Mouse (Mus musculus) adrenal gland, adult (tissue): ENCODE data around the gene Dad1.

Experiments
- DNase-seq, 2 experiments: peaks; one replicate each; pipeline ENCODE4 v3.0.0; 2022 to 2023; ENCODE audit warnings: low spot score in 1 of 2; ENCODE audit not compliant: inconsistent age in 2 of 2

Gene Dad1

GRCm38 (mm10) chr14:54208741-54209140 lies 45.2 kb downstream of the Dad1 start:
- no peak for DNase-seq

DNA sequence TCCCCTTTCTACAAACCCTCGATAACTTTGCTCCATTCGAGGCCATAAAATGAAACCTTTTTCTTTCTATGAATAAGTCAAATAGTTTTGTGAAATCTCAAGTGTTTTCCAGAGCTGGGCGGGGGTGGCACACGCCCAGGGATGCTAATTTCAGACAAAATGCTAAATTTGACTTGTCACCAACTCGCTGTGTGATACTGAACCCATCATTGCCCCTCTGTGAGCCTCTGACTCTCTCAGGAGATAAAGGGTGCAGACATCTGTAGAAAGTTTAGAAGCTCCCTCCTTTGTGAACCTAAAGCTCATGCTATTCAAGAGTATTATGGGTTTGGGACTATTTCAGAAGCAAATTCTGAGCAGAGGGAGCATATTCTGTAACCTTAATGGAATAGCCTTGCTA lies 46.0 kb downstream of the Dad1 start:
- DNase-seq: no peak

DNA sequence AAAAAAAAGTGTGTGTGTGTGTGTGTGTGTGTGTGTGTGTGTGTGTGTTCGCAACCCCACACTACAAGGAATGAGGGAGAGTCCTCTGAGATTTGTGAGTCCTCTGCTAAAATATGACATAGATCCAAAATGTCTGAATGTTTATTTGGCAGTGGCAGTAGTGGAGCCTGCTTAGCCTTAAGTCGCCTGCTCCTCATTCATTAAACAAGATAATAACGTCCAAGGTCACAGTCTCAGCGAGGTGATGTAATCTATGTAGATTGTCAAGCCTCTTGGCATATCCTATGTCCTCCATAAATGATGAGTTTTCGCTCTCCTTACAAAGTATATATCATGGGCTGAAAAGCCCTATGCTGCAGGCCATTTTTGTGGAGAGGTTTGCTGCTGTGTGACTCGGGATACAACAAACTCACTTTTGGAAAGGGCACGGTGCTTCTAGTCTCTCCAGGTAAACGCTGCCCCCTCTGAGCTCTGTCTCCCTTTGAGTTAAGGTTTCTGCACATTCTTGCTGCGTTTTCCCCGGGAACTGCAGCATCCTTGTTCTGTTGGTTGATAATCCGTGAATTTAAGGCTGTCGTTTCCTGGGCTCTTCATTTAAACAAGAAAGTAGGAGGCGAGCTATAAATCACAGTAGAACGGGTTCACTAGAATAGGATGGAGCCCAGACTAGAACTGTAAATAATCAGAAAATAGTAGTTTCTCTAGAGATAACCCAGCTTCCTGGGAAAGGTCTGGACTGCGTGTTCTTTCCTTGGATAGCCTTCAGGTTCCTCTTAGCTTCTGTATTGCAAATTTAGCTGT lies 47.0 kb downstream of the Dad1 start:
- DNase-seq: peak in 1 of 2 experiments; percentile 51

GRCm38 (mm10) chr14:54206309-54206708 lies 47.6 kb downstream of the Dad1 start:
- DNase-seq: peak in 1 of 2 experiments; percentile 47

DNA sequence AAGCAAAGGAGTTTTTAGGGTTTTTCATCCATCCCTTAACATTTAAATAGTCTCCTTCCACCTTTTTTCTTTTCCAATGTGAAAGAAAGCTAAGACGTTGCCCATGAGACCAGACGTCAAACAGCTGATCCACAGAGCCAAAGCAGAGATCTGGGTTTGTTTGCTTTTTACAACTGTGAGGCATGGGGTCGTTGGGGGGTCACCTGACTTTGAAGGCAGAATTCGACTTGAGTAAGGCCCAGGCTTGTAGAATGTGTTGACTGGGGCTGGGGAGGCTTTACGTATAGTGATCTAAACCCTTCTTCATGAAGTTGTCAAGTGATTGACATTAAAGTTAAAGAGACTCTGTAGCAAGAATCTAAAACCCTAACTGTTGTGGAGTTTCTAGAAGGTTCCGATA lies 48.0 kb downstream of the Dad1 start:
- DNase-seq: no peak

DNA sequence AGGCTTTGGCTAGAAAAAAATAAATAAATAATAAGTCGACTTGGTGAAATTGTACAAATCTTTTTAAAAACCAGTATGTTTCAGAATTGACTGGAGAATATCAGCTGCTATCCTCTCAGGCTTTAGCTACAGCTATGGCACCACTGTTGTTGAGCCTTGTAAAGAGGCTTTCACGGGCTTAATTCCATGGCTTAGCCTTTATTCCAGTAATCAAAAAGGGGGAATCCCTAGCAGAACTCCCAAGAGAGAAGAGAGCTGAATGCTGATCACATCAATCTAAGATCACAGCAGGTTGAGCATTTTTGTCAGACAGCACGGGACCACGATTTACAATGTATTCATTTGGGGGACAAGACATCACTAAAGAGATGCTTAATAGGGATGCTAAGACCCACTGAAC lies 49.1 kb downstream of the Dad1 start:
- no peak for DNase-seq

DNA sequence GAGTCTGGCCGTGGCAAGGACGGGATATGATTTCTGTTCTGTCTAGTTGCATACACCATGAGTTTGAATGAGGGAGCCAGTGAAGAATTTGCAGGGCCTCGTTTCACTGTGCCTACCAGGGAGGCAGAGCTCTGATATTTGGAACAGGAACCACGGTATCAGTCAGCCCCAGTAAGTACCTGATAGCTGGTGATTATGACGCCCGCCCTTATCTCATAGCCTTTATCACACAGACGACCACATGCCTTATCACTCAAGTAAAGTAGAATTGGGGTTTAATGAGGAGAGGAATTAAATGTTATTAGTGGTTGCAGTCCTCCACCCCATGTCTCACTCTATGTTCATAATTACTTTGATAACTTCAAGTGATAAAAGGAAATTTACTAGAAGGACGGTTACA lies 49.6 kb downstream of the Dad1 start:
- no peak for DNase-seq

GRCm38 (mm10) chr14:54203776-54204175 lies 50.1 kb downstream of the Dad1 start:
- DNase-seq: no peak

GRCm38 (mm10) chr14:54203207-54203606 lies 50.7 kb downstream of the Dad1 start:
- DNase-seq: no peak

GRCm38 (mm10) chr14:54200363-54200762 lies 53.5 kb downstream of the Dad1 start:
- DNase-seq: no peak

DNA sequence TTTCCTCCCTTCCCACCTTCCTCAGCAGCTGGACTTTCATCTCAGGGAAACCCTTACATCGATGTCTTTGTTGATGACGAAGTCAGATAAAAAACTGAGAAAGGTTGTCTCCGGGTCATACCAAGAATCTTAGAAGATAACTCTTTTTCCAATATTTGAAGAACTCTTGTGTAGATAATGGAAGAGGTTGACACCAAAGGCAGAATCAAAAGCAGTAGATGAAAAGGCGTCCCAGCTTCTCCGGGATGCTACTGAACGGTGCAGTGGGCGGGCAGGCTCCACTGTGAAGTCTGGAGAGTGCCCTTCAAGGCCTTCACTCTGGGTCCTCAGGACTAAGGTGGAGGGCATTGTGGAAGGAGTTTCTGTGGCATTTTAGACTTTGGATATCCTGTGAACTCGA lies 54.2 kb downstream of the Dad1 start:
- no peak for DNase-seq

DNA sequence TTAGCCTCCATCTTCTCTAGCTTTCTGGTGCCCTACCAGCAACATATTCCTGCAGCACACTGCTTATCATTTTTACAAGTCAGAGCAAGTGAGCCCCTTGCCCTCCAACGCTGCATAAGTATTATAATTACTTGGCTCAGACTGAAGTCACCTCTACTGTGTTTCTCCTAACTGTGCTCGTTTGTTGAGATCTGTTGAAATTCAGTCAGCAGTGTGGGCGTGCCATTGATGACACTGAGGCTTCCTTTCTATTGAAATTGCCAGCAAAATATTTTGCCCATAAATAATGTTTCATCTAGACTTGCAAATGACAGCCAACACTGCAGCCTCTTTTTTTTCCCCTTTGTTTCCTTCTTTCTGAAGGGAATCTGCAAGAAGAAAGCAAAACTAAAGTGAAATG lies 56.2 kb downstream of the Dad1 start:
- DNase-seq: no peak

GRCm38 (mm10) chr14:54195838-54196423 lies 58.0 kb downstream of the Dad1 start:
- no peak for DNase-seq

DNA sequence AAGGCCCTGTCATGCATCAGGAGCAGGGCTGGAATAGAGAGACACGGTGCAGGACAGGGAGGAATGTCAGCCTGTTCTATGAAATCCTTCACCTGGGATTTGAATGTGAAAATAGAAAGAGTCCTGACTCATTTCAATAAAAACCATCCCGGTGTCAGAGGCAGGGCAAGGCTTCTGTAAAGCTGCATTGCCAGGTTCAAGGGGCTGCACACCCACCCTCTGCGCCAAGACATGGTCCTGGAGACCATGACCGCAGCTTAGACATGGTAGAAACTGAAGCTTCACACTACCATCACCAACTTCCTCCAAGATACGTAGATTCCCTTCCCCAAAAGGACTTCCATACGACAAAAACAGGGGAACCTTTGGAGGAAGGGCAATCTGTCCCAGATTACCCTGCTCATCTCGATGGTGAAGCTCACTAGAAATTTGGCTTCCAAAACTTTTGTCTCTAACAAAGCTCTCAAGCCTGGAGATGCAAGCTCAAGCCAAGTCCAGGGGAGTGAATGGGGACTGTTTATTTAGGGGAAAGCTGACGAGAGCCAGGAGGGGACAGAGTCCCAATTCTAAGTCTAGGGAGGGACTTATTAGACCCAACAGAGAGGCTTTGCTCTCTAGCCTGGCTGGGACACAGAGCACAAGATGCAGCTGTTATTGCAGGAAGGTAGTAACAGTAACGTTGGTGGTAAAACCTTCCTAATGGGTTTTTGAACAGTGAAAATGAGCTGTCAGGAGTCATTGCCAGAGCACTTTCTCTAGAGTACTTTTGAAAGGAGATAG lies 60.4 kb downstream of the Dad1 start:
- no peak for DNase-seq

DNA sequence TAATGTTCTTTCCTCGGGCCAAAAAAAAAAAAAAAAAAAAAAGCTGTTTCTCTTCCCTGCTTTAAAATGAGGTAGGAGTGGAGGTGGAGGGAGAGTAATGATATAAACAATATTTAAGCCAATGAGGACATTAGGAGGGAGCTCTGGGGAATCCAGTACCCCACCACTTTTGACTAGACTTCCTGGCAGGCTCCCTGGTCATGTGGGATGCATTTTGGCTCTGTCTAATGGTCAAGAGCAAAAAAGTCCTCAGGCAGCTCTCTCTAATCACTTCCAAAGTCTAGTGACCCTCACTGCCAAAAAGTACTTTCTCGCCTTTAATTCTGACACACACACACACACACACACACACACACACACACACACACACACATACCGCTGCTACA lies 61.4 kb downstream of the Dad1 start:
- DNase-seq: no peak

DNA sequence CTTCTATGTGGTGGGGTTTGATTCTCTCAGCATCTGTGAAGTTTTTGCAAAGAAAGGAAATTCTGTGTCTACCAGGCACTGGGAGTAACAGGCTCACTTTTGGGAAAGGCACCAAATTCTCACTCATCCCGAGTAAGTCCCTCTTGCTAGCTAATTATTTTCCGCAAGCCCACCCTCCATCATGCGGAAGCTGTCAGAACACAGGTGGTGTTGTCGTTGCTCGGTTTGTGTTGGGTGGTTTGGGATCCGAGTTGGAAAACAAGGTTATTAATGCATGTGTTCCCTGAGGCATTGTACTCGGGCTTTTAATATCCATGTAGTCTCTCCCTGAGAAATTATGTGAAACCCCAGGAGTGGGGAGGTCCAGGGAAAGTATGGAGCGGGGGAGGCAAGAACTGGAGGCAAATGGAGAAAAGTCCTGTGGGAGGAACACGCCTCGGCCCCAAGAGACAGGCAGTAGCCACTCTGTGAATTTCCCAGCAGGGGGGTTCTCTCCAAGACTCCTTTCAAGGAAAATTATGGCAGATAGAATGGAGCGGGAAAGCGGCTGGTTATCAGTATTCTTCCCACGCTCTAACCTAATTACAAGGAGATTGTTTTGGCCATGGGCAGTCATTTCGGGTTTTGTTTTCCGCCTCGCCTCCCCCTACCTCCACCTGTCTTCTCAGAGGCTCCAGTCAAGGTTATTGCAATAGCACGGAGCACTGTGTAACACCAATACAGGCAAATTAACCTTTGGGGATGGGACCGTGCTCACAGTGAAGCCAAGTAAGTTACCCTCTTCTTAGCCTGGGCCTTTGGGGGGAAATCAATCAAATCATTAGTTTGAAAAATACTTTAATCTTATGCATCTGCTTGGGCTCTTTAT lies 62.1 kb downstream of the Dad1 start:
- DNase-seq: peak in 1 of 2 experiments; percentile 31

DNA sequence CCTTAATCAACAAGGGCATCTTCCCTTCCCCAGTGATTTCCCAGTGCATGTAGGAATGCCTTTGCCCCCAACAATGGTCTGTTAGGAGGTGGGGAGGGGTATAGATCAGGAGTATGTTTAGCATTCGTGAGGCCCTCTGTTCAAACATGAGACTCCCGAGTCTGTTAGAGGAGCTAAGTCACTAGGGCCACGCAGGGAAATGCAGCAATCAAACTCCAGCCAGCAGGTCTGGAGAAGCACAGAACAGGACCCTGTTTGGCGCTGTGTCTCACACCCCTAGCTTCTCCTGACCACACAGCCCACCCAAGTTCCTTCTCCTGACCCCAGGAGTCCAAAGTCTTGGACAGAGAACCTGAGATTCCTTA lies 62.9 kb downstream of the Dad1 start:
- no peak for DNase-seq

GRCm38 (mm10) chr14:54190305-54191025 lies 63.4 kb downstream of the Dad1 start:
- DNase-seq: no peak

GRCm38 (mm10) chr14:54189255-54189654 lies 64.6 kb downstream of the Dad1 start:
- DNase-seq: no peak

DNA sequence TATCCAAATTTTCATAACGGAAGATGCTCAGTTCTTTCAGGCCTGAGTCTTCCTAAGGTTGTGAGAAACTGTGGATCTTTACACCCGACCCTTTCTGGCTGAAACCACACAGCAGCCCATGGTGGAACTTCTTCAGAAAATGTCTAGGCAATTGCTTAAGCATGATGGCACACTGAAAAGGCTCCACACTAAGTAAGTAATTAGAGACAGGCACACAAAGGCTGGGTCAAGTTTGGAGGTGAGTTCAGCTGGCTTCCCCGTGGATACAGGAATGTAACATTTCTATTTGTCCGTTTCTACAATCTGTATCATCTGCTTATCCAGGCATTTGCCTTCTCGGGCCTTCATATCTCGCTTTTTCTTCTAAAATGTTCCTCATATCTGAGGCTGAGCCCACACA lies 66.7 kb downstream of the Dad1 start:
- no peak for DNase-seq
